ENCODE assay signal across 8 mouse cellular contexts in the genomic region with DNA sequence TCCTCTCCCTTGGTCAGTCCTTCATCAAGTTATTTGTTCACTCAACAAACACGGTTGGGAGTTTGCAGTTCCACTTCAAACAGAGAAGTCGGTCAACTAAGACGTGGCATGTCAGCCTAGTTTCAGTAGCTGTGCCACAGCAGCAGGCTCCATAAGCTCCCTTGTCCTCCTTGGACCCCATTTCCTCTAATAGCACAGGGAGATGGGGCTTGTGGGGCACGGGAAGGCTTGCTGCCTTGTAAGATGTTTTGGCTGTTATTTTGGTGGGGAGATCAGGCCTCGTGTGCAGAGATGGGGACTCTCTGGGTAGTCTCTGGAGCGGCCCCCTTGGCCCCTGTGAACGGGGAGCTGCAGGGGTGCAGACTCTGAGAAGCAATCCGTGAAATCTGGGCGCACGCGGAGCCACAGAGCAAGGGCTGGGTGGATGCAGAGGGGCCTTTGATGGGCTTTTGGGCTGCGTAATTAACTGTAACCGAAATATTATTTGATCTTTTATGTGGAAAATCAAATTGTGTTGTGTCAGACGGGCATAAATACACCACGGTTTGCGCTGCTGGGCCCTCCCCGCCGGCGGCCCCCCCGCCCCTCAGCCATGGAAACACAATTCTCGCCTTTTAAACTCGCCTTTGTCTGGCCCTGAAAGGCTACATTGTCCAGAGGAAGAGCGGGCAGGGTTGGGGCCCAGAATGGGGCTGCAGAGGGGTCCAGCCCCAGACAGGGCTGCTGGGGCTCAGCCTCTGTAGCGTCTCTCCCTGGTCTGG.
DNase-seq lines count a peak whose midpoint lies in the region; ATAC-seq lines count a peak whose summit lies in the region.
"Had no signal": no experiment of that assay in that cellular context is flagged by ENCODE, and none has a peak within 500 bp of the region (broad histone marks: within the 10 kb centered on the region; RNA-seq: fewer than 3 reads in every experiment).

No protein-coding gene starts in this region.

- H3K36me3 ChIP-seq in lung, embryonic 15.5 days, result no peaks in the 10 kb centered on the region
- no peaks in the 10 kb centered on the region for H3K36me3 ChIP-seq in forebrain, embryonic 14.5 days (ENCODE audit: control insufficient read depth, insufficient read depth, low read length)
- H3K36me3 ChIP-seq in midbrain, embryonic 10.5 days, result no peaks in the 10 kb centered on the region

- H3K9me3 ChIP-seq in lung, embryonic 15.5 days, result no peaks in the 10 kb centered on the region
- H3K9me3 ChIP-seq in forebrain, embryonic 14.5 days (replicated peaks; ENCODE audit: control insufficient read depth, low read length), result no peaks in the 10 kb centered on the region
- H3K9me3 ChIP-seq in midbrain, embryonic 10.5 days (replicated peaks), result no peaks in the 10 kb centered on the region

- H3K27me3 ChIP-seq in lung, embryonic 15.5 days, result no peaks in the 10 kb centered on the region
- H3K27me3 ChIP-seq in forebrain, embryonic 14.5 days (replicated peaks; ENCODE audit: control insufficient read depth, insufficient read depth, low read length), result no peaks in the 10 kb centered on the region
- H3K27me3 ChIP-seq in midbrain, embryonic 10.5 days (ENCODE audit: low read depth, poor library complexity, severe bottlenecking), result no peaks in the 10 kb centered on the region; the same call in 1 of the 2 replicates

- 18% methylated on average over 24 of the region's 24 CpGs for WGBS in lung, embryonic 15.5 days
- 1% methylated on average over 24 of the region's 24 CpGs for WGBS in forebrain, embryonic 14.5 days
- 10% methylated on average over 24 of the region's 24 CpGs for WGBS in midbrain, embryonic 10.5 days

- H3K27ac ChIP-seq in lung, embryonic 15.5 days, result peak overlapping the region; percentile 75
- peak overlapping the region; percentile 89 for H3K27ac ChIP-seq in forebrain, embryonic 14.5 days (ENCODE audit: low read depth, low read length)
- H3K27ac ChIP-seq in midbrain, embryonic 10.5 days (replicated peaks), result peak overlapping the region; percentile 95

- H3K4me3 ChIP-seq in lung, embryonic 15.5 days, result no peak overlapping the region
- no peak overlapping the region for H3K4me3 ChIP-seq in forebrain, embryonic 14.5 days (ENCODE audit: low read depth, low read length)
- peak overlapping the region; percentile 27 for H3K4me3 ChIP-seq in midbrain, embryonic 10.5 days
- H3K4me3 ChIP-seq: megakaryocyte, embryonic 14.5 days had no signal

- DNase-seq in lung, adult 18-20 months, result no peak
- DNase-seq in forebrain, embryonic 14.5 days (ENCODE audit: low spot score), result peak; percentile 82
- DNase-seq in midbrain, embryonic 10.5 days (ENCODE audit: low spot score), result peak; percentile 85
- no peak for DNase-seq in spleen, postnatal 36 days (ENCODE audit: low spot score in 2 of 2)
- no peak for DNase-seq in right cerebral cortex, postnatal 10 days (ENCODE audit: low spot score in 2 of 2)
- no peak for DNase-seq in MN1 (ENCODE audit: low spot score)

- 0 out of 2 replicates have a peak overlapping the region, but pooled peaks have one; percentile 3 for H3K9ac ChIP-seq in lung, embryonic 15.5 days
- peak overlapping the region; percentile 43 for H3K9ac ChIP-seq in forebrain, embryonic 14.5 days (ENCODE audit: low read length)

- H3K4me2 ChIP-seq in lung, embryonic 15.5 days, result peak overlapping the region; percentile 20; the same call in 1 of the 2 replicates
- peak overlapping the region; percentile 23; the same call in 1 of the 2 replicates for H3K4me2 ChIP-seq in forebrain, embryonic 14.5 days (ENCODE audit: low read length)

- ATAC-seq in lung, embryonic 15.5 days (ENCODE audit: borderline replicate concordance, extremely low read depth, low FRiP score, low TSS enrichment), result peak; percentile 33; the same call in 1 of the 2 replicates
- peak; percentile 94 for ATAC-seq in forebrain, embryonic 14.5 days

- H3K4me1 ChIP-seq in lung, embryonic 15.5 days, result peaks cover 31% of the 10 kb centered on the region
- H3K4me1 ChIP-seq in forebrain, embryonic 14.5 days (ENCODE audit: control insufficient read depth, insufficient read depth, low read length), result peaks cover 20% of the 10 kb centered on the region
- peaks cover 56% of the 10 kb centered on the region for H3K4me1 ChIP-seq in midbrain, embryonic 10.5 days

Comparison
In these comparisons a context has a peak if more than half of its experiments do, and no peak if none do; other contexts are left out.
1. DNase-seq: peak in forebrain, embryonic 14.5 days (single experiment) and midbrain, embryonic 10.5 days (single experiment); none in lung, adult 18-20 months (0 of 2), spleen, postnatal 36 days (0 of 2), right cerebral cortex, postnatal 10 days (0 of 2) and MN1 (single experiment).
2. Peak in every context shown above with its lines, with median percentiles within 50 percentile points of each other: H3K27ac ChIP-seq.